Mouse (Mus musculus) right cerebral cortex, postnatal 14 days (tissue): Measurements from ENCODE around the gene Slc16a11.
A peak's percentile ranks its signal among the peaks of the same experiment; 100 is the strongest.
"Not testable (repeated sequence)": the region's sequence is repeated elsewhere in the genome, so short reads cannot be mapped to it uniquely, and the experiment has no call there.

Experiments used
- DNase-seq: peaks from one replicate; pipeline ENCODE4 v3.0.0; 2022

Gene Slc16a11

DNA sequence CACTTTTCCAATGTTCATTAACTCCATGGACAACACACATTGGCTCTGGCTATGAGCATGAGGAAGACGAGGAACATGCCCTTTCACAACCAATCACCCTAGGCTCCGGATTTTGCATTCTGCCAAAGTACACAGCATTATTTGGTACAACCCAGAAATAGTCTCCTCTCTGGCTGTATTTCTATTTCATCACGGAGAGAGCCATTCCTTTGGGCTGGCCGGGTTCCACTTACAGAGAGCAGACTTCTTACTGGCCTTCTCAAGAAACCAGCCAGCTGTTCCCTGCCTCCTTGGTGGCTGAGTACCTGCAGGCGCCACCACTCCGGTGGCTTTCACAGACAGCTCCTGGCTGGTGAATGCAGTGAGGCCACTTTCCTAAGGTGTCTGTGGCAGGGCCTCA lies at the start of gene Slc16a11:
TSS of gene Slc16a11 (plus strand) at position 330 of the 400 bp plus-strand sequence.
- DNase-seq: no peak

DNA sequence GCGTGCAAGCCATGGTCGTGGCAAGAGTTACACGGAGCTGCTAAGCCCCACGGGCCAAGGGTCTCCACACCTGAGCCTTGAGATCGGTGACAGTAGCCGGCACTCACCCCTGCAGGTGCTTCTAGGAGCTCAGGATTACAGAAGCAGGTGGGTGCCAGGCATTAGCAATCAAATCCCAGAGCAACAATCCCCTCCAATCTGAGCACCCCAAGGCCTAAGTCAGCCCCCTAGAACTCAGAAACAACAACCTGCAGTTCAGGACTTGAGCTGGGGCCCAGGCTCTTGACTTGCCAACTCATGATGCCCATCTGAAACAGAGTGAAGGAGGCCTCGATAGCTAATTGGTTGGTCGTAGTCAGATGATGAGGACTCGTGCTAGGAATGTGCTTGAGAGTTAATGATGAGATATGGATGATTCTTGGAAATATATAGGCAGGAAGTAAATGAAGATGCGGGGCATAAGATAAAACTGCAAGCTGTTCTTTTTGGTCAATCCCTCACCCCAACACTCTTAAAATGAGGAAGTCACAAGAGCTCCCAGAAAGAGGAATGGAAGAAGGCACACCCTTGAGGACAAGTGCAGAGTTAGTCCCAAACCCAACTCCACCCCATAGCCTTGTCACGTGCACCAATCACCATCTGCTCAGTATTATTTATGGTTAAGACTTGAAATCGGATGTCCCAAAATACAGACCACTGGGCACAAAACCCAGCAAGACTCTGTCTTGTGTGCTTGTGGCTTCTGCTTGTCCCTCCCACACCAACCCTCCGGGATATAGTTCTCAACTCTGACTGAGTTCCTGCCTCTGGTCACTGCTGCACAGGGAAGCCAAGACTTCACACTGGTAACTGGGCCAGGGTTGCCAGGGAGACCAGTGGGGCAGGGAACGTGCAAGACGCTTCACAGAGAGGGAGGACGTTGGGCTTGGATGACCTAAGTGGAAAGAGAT lies 46.3 kb upstream of the Slc16a11 start:
- DNase-seq: no peak

DNA sequence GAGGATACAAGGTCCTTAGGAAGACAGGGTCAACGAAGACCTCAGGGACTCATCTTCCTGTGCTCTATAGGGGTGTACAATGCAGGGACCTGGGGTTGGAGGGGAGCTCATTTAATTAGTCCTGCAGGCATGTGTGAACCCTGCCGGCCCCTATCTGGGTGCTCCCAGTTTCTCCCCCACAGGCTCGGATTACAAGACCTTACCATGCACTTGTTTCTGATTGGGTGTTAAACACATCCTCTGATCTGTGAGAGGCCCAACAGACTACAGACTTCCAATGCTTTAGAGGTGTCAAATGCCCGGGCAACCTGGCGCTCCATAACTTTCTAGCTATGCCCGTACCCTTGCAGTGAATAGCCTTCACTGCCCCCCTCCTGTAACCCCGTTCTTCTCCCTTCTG lies 44.4 kb upstream of the Slc16a11 start:
- no peak for DNase-seq

DNA sequence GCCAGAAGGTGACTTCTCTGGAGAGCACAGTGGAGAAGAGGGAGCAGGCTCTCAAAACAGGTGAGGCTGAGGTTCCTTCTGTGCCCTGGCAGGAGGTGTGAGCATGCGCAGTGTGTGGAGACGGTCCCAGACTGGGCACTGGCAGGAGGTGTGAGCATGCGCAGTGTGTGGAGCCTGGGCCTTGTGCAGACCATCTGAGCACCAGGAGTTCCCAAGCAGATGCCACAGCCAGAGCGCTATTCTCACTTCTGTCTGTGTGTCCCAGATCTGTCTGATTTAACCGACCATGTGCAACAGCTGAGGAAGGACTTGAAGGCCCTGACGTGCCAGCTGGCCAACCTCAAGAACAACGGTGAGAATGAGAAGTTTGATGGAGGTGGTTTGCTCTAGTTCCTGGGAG lies 43.1 kb upstream of the Slc16a11 start:
- DNase-seq: not testable (repeated sequence)

DNA sequence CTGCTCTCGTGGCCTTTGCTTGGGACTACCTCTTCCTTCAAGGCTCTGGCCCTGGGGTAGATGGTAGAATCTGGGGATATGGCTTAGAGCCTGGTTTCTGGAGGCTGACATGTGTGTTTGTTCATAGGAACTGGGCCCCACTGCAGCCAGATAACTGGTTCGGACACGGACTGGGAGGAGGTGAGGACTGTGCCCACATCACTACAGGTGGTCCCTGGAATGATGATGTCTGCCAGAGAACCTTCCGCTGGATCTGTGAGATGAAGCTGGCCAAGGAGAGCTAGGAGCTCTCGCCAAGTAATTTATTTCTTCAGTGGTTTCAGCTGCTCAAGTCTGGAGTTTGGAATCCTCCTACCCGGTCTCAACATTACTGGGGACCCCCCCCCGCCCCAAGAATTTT lies 42.3 kb upstream of the Slc16a11 start:
- no peak for DNase-seq

DNA sequence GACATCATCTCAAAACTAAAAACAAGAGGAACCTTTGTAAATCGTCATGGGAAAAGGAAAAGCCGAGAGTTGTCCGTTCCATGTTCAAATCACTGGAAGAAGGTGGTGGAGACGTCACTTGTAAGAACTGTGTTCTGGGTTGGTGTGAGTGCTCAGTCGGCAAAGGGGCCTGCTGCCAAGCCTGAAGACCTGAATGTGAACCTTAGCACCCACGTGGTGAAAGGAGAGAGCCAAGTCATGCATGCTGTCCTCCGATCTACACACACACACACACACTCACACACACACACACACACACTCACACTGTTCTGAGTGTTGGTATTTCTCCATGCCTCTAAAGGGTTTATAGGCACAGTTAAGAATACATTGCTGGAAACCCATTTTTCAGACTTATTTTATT lies 41.4 kb upstream of the Slc16a11 start:
- DNase-seq: no peak

DNA sequence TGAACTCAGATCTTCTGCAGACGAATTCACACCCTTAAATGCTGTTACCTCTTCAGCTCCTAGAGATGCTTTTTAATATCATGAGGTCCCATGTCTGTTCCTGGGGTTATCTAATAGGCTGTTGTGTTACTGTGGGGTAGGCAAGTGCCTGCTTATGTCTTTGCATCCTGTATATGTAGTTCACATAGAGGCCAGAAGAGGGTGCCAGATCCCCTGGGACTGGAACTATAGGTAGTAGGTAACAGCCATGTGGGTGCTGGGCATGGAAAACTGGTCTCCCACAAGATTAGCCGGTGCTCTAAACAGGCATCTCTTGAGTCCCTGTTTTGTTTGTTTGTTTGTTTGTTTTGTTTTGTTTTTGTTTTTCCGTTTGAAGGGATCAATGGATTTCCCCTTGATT lies 40.7 kb upstream of the Slc16a11 start:
- DNase-seq: no peak

DNA sequence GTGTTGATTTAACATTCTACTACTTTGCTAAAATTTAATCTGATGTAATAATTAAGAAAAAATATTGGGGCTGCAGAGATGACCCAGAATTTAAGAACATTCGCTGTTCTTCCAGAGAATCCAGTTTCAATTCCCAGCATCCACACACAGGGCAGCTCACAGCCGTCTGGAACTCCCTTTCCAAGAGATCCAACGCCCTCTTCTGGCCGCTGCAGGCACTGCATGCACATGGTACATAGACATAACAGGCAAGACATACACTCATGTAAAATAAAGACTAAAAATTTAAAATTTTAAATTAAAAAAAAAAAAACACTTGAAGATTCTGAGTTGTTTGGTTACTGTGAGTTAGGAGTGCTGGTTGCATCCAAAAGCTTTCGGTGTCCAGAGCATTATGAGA lies 40.3 kb upstream of the Slc16a11 start:
- DNase-seq: no peak

DNA sequence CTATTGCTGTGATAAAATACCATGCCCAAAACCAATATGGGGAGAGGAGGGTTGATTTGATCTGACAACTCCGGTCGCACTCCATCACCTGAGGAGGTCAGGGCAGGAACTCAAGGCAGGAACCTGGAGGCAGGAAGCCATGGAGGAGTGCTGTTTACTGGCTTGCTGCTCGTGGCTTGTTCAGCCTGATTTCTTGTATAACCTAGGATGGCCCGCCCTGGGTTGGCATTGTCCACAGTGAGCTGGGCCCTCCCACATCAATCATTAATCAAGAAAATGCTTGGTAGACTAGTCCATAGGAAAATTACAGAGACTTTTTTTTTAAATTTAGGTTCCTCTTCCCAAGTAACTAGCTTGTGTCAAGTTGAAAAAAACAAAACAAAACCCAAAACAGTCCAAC lies 38.1 kb upstream of the Slc16a11 start:
- DNase-seq: no peak

DNA sequence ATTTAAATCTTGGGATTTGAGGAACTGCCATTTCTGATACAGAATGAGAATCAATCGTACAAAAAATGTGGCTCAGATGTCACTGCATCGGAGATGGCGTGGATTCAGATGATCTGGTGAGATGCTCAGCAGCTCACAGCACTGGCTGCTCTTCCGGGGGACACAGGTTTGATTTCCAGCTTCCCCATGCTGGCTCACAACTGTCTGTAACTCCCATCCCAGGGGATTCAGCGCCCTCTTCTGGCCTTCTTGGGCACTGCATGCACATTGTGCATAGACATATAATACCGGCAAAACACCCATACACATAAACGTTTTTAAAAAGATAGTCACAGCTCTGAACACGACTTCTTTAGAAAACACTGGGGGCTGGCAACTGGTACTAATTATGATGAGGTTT lies 34.9 kb upstream of the Slc16a11 start:
- DNase-seq: peak; percentile 19

DNA sequence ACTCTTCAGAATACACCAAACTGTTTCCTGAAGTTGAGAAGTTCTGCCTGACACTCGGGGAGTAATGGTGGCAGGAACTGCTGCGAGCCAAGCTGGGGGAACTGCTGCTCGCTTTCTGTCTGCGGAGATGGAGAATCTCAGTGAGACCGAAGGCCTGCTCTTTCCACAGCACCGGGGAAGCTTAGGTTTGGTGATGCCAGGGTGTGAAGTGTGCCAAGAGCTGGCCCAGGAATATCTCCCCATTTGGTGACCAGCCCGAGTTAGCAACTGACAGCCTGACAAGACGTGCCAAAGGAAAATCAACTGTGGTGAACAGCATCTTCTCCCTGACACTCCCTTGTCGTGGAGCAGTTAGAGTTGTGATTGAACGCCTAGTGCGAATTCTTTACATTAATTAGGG lies 34.2 kb upstream of the Slc16a11 start:
- no peak for DNase-seq

DNA sequence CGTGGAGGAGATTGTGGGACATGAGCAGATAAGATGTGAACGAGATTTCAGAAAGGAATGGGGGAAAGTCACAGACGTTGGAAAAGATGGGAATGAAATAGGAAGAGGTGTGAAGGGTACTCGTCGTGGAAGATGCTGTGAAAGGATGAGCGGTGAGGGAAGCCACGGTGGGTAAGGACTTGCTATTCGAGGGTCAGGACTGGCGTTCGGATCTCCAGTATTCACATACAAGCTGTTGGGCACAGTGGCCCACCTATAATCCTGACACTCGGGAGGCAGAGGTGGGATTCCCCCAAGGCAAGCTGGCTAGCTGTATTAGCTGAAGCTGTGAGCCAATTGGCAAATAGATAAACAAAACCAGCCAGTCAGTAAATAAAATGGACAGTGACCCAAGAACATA lies 33.8 kb upstream of the Slc16a11 start:
- DNase-seq: no peak

DNA sequence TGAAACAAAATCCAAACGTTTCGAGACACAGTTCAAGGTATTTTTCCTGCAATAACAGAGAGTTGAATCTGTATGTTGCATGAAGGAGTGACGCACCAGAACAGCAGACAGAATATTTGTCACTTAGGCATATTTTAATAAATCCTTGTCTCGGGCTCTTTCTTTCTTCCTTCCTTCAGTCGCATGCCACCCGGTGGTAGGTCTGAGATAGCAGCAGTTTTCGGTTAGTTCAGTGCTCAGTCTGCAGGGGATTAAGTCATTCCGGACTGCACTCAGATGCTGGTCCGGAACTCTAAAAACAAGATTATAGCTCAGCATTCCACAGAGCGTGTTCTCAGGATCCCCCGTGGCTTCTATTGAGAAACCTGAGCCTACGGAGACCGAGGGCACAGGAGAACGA lies 33.2 kb upstream of the Slc16a11 start:
- peak; percentile 18 for DNase-seq

DNA sequence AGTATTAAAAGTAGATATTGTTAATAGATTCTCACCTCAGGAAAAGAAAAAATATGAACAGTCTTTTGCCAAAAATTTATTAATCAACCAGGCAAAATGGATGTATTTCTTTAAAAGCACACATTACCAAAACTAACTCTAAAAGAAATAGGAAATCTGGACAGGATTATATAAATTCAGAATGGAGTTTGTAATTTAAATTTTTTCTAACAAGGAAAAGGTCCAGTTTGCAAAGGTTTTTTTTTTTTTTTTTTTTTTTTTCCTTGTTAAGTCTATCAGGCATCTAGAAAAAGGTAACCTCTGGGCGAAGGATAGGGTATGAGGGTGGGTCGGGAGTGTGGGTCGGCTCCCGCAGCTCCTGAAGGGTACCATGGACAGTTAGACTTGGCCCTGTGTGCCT lies 32.1 kb upstream of the Slc16a11 start:
- no peak for DNase-seq

DNA sequence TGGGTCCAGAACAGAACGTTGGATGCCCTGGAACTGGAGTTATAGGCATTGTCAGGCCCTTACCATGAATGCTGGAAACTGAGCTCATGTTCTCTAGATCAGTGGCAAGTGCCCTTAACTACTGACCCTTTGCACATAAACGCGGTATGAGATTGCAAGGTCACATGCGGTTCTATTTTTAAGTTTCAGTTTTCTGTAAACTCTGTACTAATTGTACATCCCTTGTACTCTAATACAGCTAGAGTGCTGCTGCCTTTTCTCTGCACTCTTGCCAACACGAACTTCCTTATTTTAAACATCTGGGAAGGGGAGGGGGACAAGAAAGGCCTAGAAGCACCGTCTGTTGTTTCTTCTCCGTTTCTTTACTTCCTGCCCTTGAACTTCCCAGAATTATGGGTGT lies 27.4 kb upstream of the Slc16a11 start:
- DNase-seq: no peak

DNA sequence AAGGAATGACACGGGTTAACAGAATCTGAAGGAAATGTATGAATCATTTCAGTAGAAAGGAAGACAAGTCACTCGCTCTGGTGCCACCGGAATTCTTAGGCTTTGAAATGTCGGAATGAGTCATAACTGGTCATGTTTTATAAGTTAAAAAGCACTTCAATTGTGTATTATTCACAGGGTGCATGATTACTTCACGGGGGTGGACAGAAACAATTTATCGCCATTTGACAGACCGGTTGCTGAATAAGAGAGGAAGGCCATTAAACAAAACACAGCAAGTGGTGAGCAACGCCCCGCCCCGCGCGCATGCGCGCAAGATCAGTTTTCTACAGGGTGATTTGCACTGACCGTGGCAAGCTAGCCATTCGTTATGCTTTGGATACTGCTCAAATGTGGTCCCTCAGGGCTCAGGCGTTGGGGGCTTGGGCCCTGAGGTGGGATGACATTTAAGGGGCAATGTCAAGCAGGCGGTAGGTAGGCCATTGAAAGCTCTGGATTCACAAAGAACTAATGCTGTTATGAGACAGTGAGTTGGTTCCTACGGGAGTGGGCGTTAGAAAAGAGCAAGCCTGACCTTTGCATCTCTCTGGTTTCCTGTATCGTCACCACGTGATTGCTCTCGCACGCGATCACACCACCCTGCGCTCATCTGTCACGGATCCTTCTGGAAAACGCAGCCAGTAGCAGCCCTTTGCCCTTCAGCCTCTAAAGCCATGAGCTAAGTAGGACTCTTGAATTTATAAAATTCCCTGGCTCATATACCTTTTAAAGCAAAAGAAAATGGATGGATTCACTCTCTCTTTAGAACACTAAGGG lies 23.0 kb upstream of the Slc16a11 start:
- DNase-seq: no peak

DNA sequence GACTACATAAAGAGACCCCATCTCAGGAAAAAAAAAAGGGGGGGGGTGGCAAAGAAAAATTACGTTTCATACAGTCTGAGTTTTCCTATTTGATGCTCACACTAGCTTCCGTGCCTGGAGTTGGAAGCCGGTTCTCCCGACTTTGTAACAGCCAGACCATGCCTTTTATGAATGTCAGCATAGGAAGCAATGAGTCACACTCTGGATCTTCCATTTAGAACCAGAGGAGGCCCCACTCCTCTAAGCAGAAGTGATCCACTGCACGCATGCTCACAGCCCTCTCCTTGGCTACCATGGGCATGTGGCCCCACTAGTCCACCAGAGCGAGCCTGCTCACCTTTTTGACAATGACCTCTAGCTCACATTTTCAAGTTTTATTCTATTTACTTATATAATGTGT lies 21.4 kb upstream of the Slc16a11 start:
- DNase-seq: no peak

DNA sequence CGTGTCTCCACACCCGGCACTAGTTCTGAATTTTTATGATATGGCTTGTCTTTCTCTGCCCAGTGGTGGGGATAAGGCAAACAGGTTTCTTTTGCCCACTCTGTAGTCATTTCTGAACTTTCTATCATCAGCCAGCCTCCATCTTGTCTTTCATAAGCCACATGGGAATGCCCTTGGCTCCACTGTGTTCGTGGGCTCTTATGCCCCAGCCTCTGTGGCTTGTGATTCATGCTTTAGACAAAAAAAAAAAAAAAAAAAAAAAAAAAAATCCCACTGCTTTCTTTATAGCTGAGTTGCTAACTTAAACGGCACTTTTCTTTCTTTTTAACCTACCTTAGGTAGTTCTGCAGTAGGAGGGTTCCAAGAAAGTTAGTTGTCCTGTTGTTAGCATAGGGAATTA lies 20.4 kb upstream of the Slc16a11 start:
- DNase-seq: no peak

DNA sequence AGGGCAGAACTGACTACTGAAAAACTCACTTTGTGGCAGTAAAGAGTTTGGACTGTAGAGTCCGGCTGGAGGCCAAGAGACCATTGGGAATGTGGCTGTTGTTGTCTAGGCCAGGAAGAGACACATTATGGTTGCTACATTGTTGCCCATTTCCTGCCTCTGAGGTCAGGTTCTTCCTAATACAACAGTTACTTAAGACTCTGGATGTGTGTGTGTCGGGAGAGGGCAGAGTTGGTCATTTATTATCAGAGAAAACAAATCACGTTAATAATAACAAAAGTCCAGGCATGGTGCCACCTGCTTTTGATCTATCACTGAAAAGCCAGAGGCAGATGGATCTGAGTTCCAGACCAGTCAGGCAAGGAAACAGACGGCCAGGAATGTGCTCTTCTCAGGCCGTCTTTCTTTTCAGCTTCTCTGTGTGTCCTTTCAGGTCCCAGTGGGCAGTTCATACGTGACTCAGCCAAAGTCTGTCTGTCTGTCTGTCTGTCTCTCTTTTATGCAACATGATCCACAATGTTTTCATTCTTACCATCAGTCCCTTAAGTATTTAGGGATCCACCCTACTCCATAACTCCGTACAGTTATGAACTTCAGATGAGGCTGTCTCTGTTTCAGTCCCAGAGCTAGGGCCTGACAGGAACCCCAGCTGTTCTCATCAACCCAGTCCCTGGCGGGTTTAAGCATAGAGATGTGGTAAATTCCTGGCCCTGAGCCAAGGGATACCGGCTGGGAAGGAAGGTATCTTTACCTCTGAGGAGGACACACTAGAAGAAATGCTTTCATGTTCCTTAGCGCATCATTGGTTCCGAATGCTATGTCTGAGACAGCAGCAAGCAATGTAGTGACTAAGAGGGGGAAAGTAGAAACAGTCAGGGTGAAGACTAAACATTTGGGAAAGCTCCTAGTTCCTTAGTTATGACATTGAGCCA lies 18.9 kb upstream of the Slc16a11 start:
- DNase-seq: no peak

DNA sequence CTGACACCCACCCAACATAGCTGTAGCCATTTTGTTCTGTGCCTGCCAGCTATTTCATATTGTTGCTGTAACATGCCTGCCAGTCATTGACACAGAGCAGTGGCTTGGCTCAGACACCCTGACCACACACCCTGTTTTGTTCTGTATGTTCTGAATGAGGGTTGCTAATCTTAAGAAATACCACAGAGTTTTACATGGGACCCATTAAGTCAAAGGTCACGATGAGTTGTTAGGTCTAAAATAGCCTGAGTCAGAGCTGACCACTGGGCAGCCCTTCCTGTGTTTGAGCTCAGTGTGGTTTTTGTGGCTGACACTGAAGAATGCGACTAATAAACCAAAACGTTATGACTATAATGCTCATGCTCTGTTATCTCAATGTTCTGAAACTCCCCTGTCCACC lies 14.2 kb upstream of the Slc16a11 start:
- no peak for DNase-seq

DNA sequence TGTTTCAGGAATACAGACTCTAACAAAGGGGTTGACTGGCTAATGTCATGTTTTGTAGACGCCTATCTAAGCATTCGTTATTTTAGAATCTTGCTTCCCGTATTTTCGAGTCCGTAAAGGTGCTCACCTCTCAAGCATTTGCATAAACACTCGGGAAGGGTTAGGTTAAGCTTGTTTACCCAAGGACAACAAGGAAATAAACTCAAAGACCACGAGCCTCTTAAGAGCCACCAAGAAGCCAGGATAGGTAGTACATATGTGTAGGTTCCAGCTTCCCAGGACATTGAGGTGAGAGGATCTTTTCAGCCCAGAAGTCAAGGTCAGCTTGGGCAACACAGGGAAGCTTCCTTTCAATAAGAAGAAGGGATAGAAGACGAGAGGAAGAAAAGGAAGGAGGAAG lies 13.4 kb upstream of the Slc16a11 start:
- no peak for DNase-seq

DNA sequence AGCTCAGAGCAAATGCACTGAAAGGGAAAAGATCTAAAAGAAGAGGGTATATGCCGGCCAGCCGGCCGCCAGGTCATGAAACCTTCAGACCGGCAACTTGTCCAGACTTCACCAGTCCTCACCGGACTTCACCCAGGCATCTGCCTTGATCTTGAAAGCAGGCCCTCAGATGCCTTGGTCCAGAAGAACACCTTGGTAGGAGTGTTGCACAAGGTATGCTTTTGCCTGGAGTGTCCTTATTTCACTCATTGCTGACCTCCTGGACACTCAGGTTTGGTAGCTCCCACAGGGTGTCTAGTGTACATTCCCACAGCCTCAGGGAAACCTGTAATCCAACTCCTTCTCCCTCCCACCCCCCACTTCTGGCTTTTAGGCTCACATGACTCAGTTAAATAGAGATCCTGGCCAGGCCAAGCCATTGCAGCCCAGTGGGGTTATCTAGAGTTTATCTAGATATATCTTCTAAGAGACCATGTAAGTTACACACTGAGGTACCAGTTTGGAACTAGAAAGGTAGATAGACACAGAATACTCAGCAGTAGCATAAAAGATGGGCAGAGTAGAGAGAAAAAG lies 12.4 kb upstream of the Slc16a11 start:
- no peak for DNase-seq

DNA sequence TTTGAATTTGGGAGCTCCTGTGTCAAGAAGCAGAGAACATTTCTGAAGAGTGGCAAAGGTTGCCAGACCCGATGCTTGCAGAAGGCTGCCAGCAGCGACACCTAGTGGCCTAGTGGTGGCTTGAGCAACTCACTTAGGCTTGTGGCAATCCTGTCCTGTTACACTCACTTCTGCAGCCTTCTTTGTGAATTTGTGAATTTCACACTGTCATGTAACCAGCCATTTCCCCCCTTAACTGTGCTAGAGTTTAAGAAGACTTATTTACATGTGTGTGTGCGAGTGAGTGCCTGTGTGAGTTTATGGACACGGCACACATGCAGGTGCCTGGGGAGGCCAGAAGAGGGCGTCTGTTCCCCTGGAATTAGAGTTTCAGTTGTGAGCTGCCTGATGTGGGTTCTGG lies 10.9 kb upstream of the Slc16a11 start:
- DNase-seq: peak; percentile 88
